Mouse (Mus musculus): ENCODE data around the gene Rarg. TPM values are rescaled to one million over a fixed set of nuclear protein-coding genes. Genes with fewer than 3 reads are reported as not detected.

The Rarg gene
- total and polyA plus RNA-seq, 2 experiments from 2014 or later = 3.9 to 12.6 TPM

GRCm38 (mm10) chr15:102217325-102217724 lies 40.0 kb downstream of the Rarg start:
- H3K9ac ChIP-seq (replicated peaks; ENCODE audit: low read length, poor library complexity, severe bottlenecking) = no peak overlapping the region
- no peak for ATAC-seq (ENCODE audit: low FRiP score)

GRCm38 (mm10) chr15:102216459-102217228 lies 40.7 kb downstream of the Rarg start:
- peaks cover 46% of the 10 kb centered on the region for H3K36me3 ChIP-seq (ENCODE audit: insufficient read depth, low read length)
- H3K27ac ChIP-seq (ENCODE audit: low read depth, low read length) = no peak overlapping the region
- no peak overlapping the region for H3K9ac ChIP-seq (replicated peaks; ENCODE audit: low read length, poor library complexity, severe bottlenecking)
- no peak for DNase-seq (ENCODE audit: low spot score)
- no peak overlapping the region for H3K4me2 ChIP-seq (ENCODE audit: low read depth, low read length, poor library complexity, severe bottlenecking)
- WGBS = 83% methylated on average over 16 of the region's 16 CpGs
- H3K9me3 ChIP-seq (ENCODE audit: low read length) = no peaks in the 10 kb centered on the region
- no peaks in the 10 kb centered on the region for H3K4me1 ChIP-seq (ENCODE audit: insufficient read depth, low read length)
- H3K27me3 ChIP-seq (ENCODE audit: insufficient read depth, low read length) = no peaks in the 10 kb centered on the region
- TF ChIP-seq CTCF (IDR thresholded peaks at IDR 0.05) = no peak
- H3K4me3 ChIP-seq (ENCODE audit: low read depth, low read length) = no peak overlapping the region
- ATAC-seq (ENCODE audit: low FRiP score) = no peak

More at GRCm38 (mm10) chr15:102217325-102217724, 40.0 kb downstream of the Rarg start:
- H3K9me3 ChIP-seq (ENCODE audit: low read length) = no peaks in the 10 kb centered on the region
- no peak for DNase-seq (ENCODE audit: low spot score)
- H3K4me3 ChIP-seq (ENCODE audit: low read depth, low read length) = no peak overlapping the region
- TF ChIP-seq CTCF (IDR thresholded peaks at IDR 0.05) = no peak
- no peaks in the 10 kb centered on the region for H3K27me3 ChIP-seq (ENCODE audit: insufficient read depth, low read length)
- H3K4me1 ChIP-seq (ENCODE audit: insufficient read depth, low read length) = no peaks in the 10 kb centered on the region
- WGBS = 88% methylated on average over 7 of the region's 7 CpGs
- peaks cover 39% of the 10 kb centered on the region for H3K36me3 ChIP-seq (ENCODE audit: insufficient read depth, low read length)
- H3K27ac ChIP-seq (ENCODE audit: low read depth, low read length) = no peak overlapping the region
- H3K4me2 ChIP-seq (ENCODE audit: low read depth, low read length, poor library complexity, severe bottlenecking) = no peak overlapping the region

GRCm38 (mm10) chr15:102215624-102216023 lies 41.7 kb downstream of the Rarg start:
- H3K4me1 ChIP-seq (ENCODE audit: insufficient read depth, low read length) = no peaks in the 10 kb centered on the region
- no peaks in the 10 kb centered on the region for H3K9me3 ChIP-seq (ENCODE audit: low read length)
- TF ChIP-seq CTCF (IDR thresholded peaks at IDR 0.05) = no peak
- H3K36me3 ChIP-seq (ENCODE audit: insufficient read depth, low read length) = peaks cover 48% of the 10 kb centered on the region
- H3K4me2 ChIP-seq (ENCODE audit: low read depth, low read length, poor library complexity, severe bottlenecking) = no peak overlapping the region
- no peak overlapping the region for H3K4me3 ChIP-seq (ENCODE audit: low read depth, low read length)
- H3K9ac ChIP-seq (replicated peaks; ENCODE audit: low read length, poor library complexity, severe bottlenecking) = no peak overlapping the region
- ATAC-seq (ENCODE audit: low FRiP score) (no peak), DNase-seq (ENCODE audit: low spot score) (no peak)
- H3K27ac ChIP-seq (ENCODE audit: low read depth, low read length) = no peak overlapping the region
- no peaks in the 10 kb centered on the region for H3K27me3 ChIP-seq (ENCODE audit: insufficient read depth, low read length)
- 73% methylated on average over 6 of the region's 6 CpGs for WGBS

- Histone ChIP-seq H3K4me3 (ENCODE audit: low read depth, low read length) (no peak overlapping the region), H3K4me2 (ENCODE audit: low read depth, low read length, poor library complexity, severe bottlenecking) (no peak overlapping the region), H3K4me1 (ENCODE audit: insufficient read depth, low read length) (no peaks in the 10 kb centered on the region), H3K27me3 (ENCODE audit: insufficient read depth, low read length) (no peaks in the 10 kb centered on the region), H3K36me3 (ENCODE audit: insufficient read depth, low read length) (peaks cover 56% of the 10 kb centered on the region), H3K9me3 (ENCODE audit: low read length) (no peaks in the 10 kb centered on the region), H3K9ac (replicated peaks; ENCODE audit: low read length, poor library complexity, severe bottlenecking) (no peak overlapping the region), H3K27ac (ENCODE audit: low read depth, low read length) (no peak overlapping the region)
- WGBS = 37% methylated on average over 2 of the region's 2 CpGs
- TF ChIP-seq CTCF (IDR thresholded peaks at IDR 0.05) = no peak
- ATAC-seq (ENCODE audit: low FRiP score) (no peak), DNase-seq (ENCODE audit: low spot score) (no peak)
Observed at GRCm38 (mm10) chr15:102214132-102214531, 43.2 kb downstream of the Rarg start.

- Histone ChIP-seq H3K27me3 (ENCODE audit: insufficient read depth, low read length) (no peaks in the 10 kb centered on the region), H3K9me3 (ENCODE audit: low read length) (no peaks in the 10 kb centered on the region), H3K27ac (ENCODE audit: low read depth, low read length) (no peak overlapping the region), H3K36me3 (ENCODE audit: insufficient read depth, low read length) (peaks cover 61% of the 10 kb centered on the region), H3K4me3 (ENCODE audit: low read depth, low read length) (no peak overlapping the region), H3K4me2 (ENCODE audit: low read depth, low read length, poor library complexity, severe bottlenecking) (no peak overlapping the region), H3K9ac (replicated peaks; ENCODE audit: low read length, poor library complexity, severe bottlenecking) (no peak overlapping the region), H3K4me1 (ENCODE audit: insufficient read depth, low read length) (no peaks in the 10 kb centered on the region)
- no peak for TF ChIP-seq CTCF (IDR thresholded peaks at IDR 0.05)
- ATAC-seq (ENCODE audit: low FRiP score) (no peak), DNase-seq (ENCODE audit: low spot score) (no peak)
- 87% methylated on average over 6 of the region's 6 CpGs for WGBS
Observed at GRCm38 (mm10) chr15:102211895-102212294, 45.4 kb downstream of the Rarg start.

GRCm38 (mm10) chr15:102210816-102211215 lies 46.5 kb downstream of the Rarg start:
- no peak for ATAC-seq (ENCODE audit: low FRiP score)
- no peak for DNase-seq (ENCODE audit: low spot score)
- Histone ChIP-seq H3K4me1 (ENCODE audit: insufficient read depth, low read length) (0 out of 2 replicates have a peak, but pooled peaks cover 2% of the 10 kb centered on the region), H3K27ac (ENCODE audit: low read depth, low read length) (no peak overlapping the region), H3K9ac (replicated peaks; ENCODE audit: low read length, poor library complexity, severe bottlenecking) (no peak overlapping the region), H3K27me3 (ENCODE audit: insufficient read depth, low read length) (no peaks in the 10 kb centered on the region), H3K4me2 (ENCODE audit: low read depth, low read length, poor library complexity, severe bottlenecking) (no peak overlapping the region), H3K36me3 (ENCODE audit: insufficient read depth, low read length) (peaks cover 57% of the 10 kb centered on the region), H3K4me3 (ENCODE audit: low read depth, low read length) (no peak overlapping the region), H3K9me3 (ENCODE audit: low read length) (no peaks in the 10 kb centered on the region)
- WGBS = 98% methylated on average over 4 of the region's 4 CpGs
- TF ChIP-seq CTCF (IDR thresholded peaks at IDR 0.05) = no peak

Measured in midbrain, postnatal 0 days (tissue).